Mouse (Mus musculus): ENCODE data around the gene Dscaml1. TPM values are rescaled to one million over a fixed set of nuclear protein-coding genes. Genes with fewer than 3 reads are reported as not detected.

Gene Dscaml1
- total and polyA plus RNA-seq, 2 experiments from 2014 or later = 0.04 to 0.84 TPM

DNA sequence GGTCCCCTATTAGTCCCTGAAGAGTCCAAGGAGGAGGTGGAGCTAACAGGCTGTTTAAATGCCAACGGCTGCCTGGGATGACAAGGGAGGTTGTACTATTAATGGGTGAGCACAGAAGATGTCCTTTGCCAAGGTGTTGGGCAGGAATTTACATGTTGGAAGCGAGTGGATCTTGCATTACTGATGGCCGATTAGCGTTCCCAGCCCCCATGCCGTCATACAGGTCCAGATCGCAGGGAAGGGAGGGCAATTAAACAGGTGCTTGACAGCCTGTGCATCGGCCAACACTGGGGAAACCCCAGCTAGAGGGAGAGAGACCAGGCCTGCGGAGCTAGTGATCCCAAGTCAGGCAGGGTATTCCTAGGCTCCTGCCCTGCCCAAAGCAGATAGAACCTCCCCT lies 98.1 kb downstream of the Dscaml1 start:
- Histone ChIP-seq H3K9me3 (replicated peaks; ENCODE audit: control insufficient read depth, low read length) (no peaks in the 10 kb centered on the region), H3K4me1 (ENCODE audit: control insufficient read depth, insufficient read depth) (peaks cover 7% of the 10 kb centered on the region; the same call in 1 of the 2 replicates), H3K4me3 (ENCODE audit: low read depth, low read length) (no peak overlapping the region), H3K4me2 (ENCODE audit: low read depth, low read length) (no peak overlapping the region), H3K27me3 (ENCODE audit: control insufficient read depth, insufficient read depth, low read length) (no peaks in the 10 kb centered on the region), H3K9ac (replicated peaks; ENCODE audit: low read depth, low read length) (no peak overlapping the region), H3K27ac (ENCODE audit: low read depth) (no peak overlapping the region), H3K36me3 (replicated peaks; ENCODE audit: control insufficient read depth, insufficient read depth, low read length) (no peaks in the 10 kb centered on the region)
- no peak for ATAC-seq (ENCODE audit: insufficient read depth, low read depth)
- WGBS = 62% methylated on average over 8 of the region's 8 CpGs
- no peak for TF ChIP-seq CTCF (IDR thresholded peaks at IDR 0.05; ENCODE audit: low read depth)
- TF ChIP-seq EP300 (IDR thresholded peaks at IDR 0.05; ENCODE audit: low read depth) = no peak
- no peak for DNase-seq (ENCODE audit: low spot score)

DNA sequence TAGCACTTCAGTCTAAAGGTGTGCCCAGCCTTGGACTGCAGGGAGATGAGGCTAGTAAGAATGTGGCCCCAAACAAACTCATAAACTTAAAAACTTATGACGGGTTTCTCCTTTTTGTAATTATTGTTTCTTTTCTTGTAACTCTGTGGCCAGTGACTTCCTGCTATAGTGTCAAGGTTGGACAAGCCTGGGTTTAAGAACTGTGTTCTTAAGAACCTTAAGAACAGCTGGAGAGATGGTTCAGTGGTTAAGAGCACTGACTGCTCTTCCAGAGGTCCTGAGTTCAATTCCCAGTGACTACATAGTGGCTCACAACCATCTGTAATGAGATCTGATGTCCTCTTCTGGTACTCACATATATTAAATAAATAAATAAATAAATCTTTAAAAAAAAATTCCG lies 106.8 kb downstream of the Dscaml1 start:
- Histone ChIP-seq H3K4me2 (ENCODE audit: low read depth, low read length) (no peak overlapping the region), H3K4me3 (ENCODE audit: low read depth, low read length) (no peak overlapping the region), H3K9me3 (replicated peaks; ENCODE audit: control insufficient read depth, low read length) (no peaks in the 10 kb centered on the region), H3K36me3 (replicated peaks; ENCODE audit: control insufficient read depth, insufficient read depth, low read length) (no peaks in the 10 kb centered on the region), H3K27ac (ENCODE audit: low read depth) (no peak overlapping the region), H3K4me1 (ENCODE audit: control insufficient read depth, insufficient read depth) (no peaks in the 10 kb centered on the region; the same call in 1 of the 2 replicates), H3K27me3 (ENCODE audit: control insufficient read depth, insufficient read depth, low read length) (no peaks in the 10 kb centered on the region), H3K9ac (replicated peaks; ENCODE audit: low read depth, low read length) (no peak overlapping the region)
- DNase-seq (ENCODE audit: low spot score) (no peak), ATAC-seq (ENCODE audit: insufficient read depth, low read depth) (no peak)
- TF ChIP-seq CTCF (IDR thresholded peaks at IDR 0.05; ENCODE audit: low read depth) (no peak), EP300 (IDR thresholded peaks at IDR 0.05; ENCODE audit: low read depth) (no peak)
- WGBS = 79% methylated on average over 2 of the region's 2 CpGs

DNA sequence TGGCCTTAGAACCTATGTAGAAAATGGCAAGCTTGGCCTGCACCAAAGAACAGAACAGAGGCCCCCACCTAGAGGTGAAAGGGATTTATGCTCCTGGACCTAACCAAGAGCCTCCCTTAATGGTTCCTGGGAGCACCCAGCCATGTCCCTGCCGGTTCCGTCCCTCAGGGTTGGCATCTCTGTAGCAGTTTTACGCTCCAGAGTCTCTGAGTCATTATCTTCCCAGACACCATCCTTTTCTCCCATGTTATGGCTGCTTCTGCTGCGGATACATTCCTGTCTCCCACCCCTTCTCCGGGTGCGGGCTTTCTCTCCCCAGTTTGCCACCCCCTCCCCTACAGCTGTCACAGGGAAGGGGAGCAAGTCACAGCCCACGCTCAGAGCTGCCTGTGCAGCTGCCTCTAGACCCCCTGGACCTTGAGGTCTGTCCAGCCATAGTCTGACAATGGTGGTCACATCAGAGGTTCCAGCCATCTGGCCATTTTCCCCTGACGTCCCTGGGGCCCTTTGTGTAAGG lies 108.1 kb downstream of the Dscaml1 start:
- Histone ChIP-seq H3K9ac (replicated peaks; ENCODE audit: low read depth, low read length) (no peak overlapping the region), H3K4me1 (ENCODE audit: control insufficient read depth, insufficient read depth) (no peaks in the 10 kb centered on the region; the same call in 1 of the 2 replicates), H3K27me3 (ENCODE audit: control insufficient read depth, insufficient read depth, low read length) (no peaks in the 10 kb centered on the region), H3K36me3 (replicated peaks; ENCODE audit: control insufficient read depth, insufficient read depth, low read length) (no peaks in the 10 kb centered on the region), H3K4me3 (ENCODE audit: low read depth, low read length) (no peak overlapping the region), H3K27ac (ENCODE audit: low read depth) (no peak overlapping the region), H3K9me3 (replicated peaks; ENCODE audit: control insufficient read depth, low read length) (no peaks in the 10 kb centered on the region), H3K4me2 (ENCODE audit: low read depth, low read length) (no peak overlapping the region)
- no peak for DNase-seq (ENCODE audit: low spot score)
- 77% methylated on average over 8 of the region's 8 CpGs for WGBS
- TF ChIP-seq CTCF (IDR thresholded peaks at IDR 0.05; ENCODE audit: low read depth) = no peak
- no peak for ATAC-seq (ENCODE audit: insufficient read depth, low read depth)

DNA sequence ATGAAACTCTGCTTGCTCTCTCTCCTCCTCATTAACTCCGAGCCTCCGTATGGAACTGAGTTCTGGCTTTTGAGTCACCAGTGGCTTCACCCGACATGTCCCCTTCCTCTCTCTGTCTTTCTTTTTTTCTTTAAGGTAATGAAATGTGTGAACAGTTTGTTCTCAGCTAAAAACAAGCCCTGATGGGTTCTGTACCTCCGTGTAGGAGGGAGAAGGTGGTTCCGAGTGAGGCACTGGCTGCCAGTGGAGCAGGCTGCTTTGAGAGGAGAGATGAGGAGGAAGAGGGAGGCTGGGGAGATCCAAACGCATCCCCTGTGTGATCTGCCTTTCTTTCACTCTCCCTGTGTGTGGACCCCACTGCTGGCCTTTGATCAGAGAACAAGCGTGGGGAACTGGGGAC lies 111.2 kb downstream of the Dscaml1 start:
- no peak for ATAC-seq (ENCODE audit: insufficient read depth, low read depth)
- Histone ChIP-seq H3K4me1 (ENCODE audit: control insufficient read depth, insufficient read depth) (no peaks in the 10 kb centered on the region), H3K9me3 (replicated peaks; ENCODE audit: control insufficient read depth, low read length) (no peaks in the 10 kb centered on the region), H3K9ac (replicated peaks; ENCODE audit: low read depth, low read length) (no peak overlapping the region), H3K27ac (ENCODE audit: low read depth) (no peak overlapping the region), H3K4me3 (ENCODE audit: low read depth, low read length) (no peak overlapping the region), H3K36me3 (replicated peaks; ENCODE audit: control insufficient read depth, insufficient read depth, low read length) (no peaks in the 10 kb centered on the region), H3K4me2 (ENCODE audit: low read depth, low read length) (no peak overlapping the region), H3K27me3 (ENCODE audit: control insufficient read depth, insufficient read depth, low read length) (no peaks in the 10 kb centered on the region)
- DNase-seq (ENCODE audit: low spot score) = no peak
- WGBS = 69% methylated on average over 7 of the region's 7 CpGs
- TF ChIP-seq EP300 (IDR thresholded peaks at IDR 0.05; ENCODE audit: low read depth) (no peak), CTCF (IDR thresholded peaks at IDR 0.05; ENCODE audit: low read depth) (no peak)

DNA sequence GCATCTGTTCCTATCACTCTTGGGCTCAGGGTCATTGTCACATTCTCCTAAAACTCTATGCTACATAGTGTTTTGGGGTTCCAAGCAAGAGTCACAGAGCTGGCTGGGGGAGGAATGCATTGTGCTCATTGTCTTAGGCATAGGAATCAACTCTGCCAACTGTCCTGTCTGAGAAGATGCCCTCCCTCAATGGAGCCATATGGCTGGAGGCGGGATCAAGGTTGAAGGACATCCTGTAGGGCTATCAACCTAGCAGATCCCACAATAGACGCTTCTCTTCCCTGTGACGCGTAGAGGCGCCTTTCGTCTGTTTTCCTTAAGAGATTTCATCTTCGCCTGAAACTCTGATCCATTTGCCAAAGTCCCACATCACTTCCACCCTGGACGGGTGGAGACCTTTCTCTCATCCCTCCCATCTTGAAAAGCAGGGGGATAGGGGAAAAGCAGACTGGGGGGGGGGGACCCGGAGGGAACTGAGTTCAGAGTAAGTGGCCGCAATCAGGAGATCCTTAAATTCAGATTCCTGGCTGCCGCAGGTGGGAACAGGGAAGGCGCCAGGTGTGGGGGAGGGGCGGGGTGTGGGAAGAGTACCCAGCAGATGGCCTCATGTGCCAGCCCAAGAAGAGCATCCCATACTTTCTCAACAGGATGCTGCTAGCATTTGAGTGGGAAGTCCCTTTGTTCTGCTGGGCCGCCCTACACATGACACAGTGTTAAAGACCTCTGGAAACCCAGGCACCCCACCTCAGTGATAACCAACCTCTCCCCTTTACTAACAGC lies 113.0 kb downstream of the Dscaml1 start:
- ATAC-seq (ENCODE audit: insufficient read depth, low read depth) (no peak), DNase-seq (ENCODE audit: low spot score) (no peak)
- Histone ChIP-seq H3K36me3 (replicated peaks; ENCODE audit: control insufficient read depth, insufficient read depth, low read length) (no peaks in the 10 kb centered on the region), H3K9me3 (replicated peaks; ENCODE audit: control insufficient read depth, low read length) (no peaks in the 10 kb centered on the region), H3K27me3 (ENCODE audit: control insufficient read depth, insufficient read depth, low read length) (no peaks in the 10 kb centered on the region), H3K4me2 (ENCODE audit: low read depth, low read length) (no peak overlapping the region), H3K9ac (replicated peaks; ENCODE audit: low read depth, low read length) (no peak overlapping the region), H3K4me3 (ENCODE audit: low read depth, low read length) (no peak overlapping the region), H3K4me1 (ENCODE audit: control insufficient read depth, insufficient read depth) (no peaks in the 10 kb centered on the region), H3K27ac (ENCODE audit: low read depth) (no peak overlapping the region)
- 70% methylated on average over 14 of the region's 14 CpGs for whole genome bisulfite sequencing
- TF ChIP-seq EP300 (IDR thresholded peaks at IDR 0.05; ENCODE audit: low read depth) = no peak
- TF ChIP-seq CTCF (IDR thresholded peaks at IDR 0.05; ENCODE audit: low read depth) = no peak
